Mouse (Mus musculus) G1E (cell line): ENCODE measurements around the gene Cd40lg. TPM values are rescaled to one million over a fixed set of nuclear protein-coding genes. Genes with fewer than 3 reads are reported as not detected.

Experiments
- ATAC-seq: 2 replicates; pipeline ENCODE4 v1.8.0; 2016; ENCODE audit warnings: mild to moderate bottlenecking; ENCODE audit not compliant: insufficient number of reproducible peaks, poor library complexity, low FRiP score, severe bottlenecking; ENCODE audit errors: extremely low read depth
- DNase-seq: peaks from one replicate; pipeline ENCODE4 v3.0.0; 2012; ENCODE audit warnings: low spot score
- H3K27me3 ChIP-seq: 2 replicates; pipeline ENCODE4 v1.6.1; 2012; ENCODE audit warnings: mild to moderate bottlenecking, low read length, inconsistent platforms; ENCODE audit not compliant: insufficient read depth
- H3K36me3 ChIP-seq: replicated peaks from 2 replicates; pipeline ENCODE3; 2012; ENCODE audit warnings: mild to moderate bottlenecking, inconsistent platforms
- H3K4me1 ChIP-seq: 2 replicates; pipeline ENCODE4 v1.6.1; 2012; ENCODE audit warnings: low read depth, low read length, inconsistent platforms, mixed read lengths; ENCODE audit not compliant: insufficient read depth
- H3K4me3 ChIP-seq: 2 replicates; pipeline ENCODE4 v1.5.1; 2012; ENCODE audit warnings: low read depth, mild to moderate bottlenecking, inconsistent platforms, low read length, moderate library complexity, mixed read lengths
- H3K9me3 ChIP-seq: replicated peaks from 2 replicates; pipeline ENCODE4 v1.6.1; 2012; ENCODE audit warnings: inconsistent platforms
- CTCF ChIP-seq: IDR thresholded peaks from 2 replicates; pipeline ENCODE4 v1.5.1; 2012; ENCODE audit warnings: low read depth, low read length, inconsistent platforms, mixed read lengths
- GATA1 ChIP-seq: IDR thresholded peaks from 2 replicates; pipeline ENCODE4 v1.6.1; 2012; ENCODE audit warnings: borderline replicate concordance, low read length, inconsistent platforms, mixed read lengths
- GATA2 ChIP-seq: IDR thresholded peaks from 2 replicates; pipeline ENCODE4 v1.6.1; 2012; ENCODE audit warnings: low read depth, low read length, inconsistent platforms, borderline replicate concordance
- POLR2AphosphoS5 ChIP-seq: IDR thresholded peaks from 2 replicates; pipeline ENCODE4 v1.6.1; 2012; ENCODE audit warnings: low read depth, low read length, inconsistent platforms; ENCODE audit not compliant: insufficient replicate concordance
- TAL1 ChIP-seq: conservative IDR thresholded peaks from 2 replicates; pipeline ENCODE4 v1.6.1; 2012; ENCODE audit warnings: low read depth, low read length, inconsistent platforms, mixed read lengths
- polyA plus RNA-seq: library from polyadenylated mRNA; stranded (reverse); fragments of >175 nt; gene quantifications from 2 replicates; pipeline ENCODE4 v1.2.3, GENCODE M21; 2012
- total RNA-seq, 2 experiments: library from RNA; stranded (forward) in 1 of 2; stranded (reverse) in 1 of 2; fragments of 200-1000 nt in 1 of 2; fragments of >200 nt in 1 of 2; fragmentation: Nextera tagmentation in 1 of 2; gene quantifications; 2 replicates each; pipeline ENCODE4 v1.2.3; 2014 to 2017

Cd40lg gene
- total and polyA plus RNA-seq, 3 experiments = not detected

DNA sequence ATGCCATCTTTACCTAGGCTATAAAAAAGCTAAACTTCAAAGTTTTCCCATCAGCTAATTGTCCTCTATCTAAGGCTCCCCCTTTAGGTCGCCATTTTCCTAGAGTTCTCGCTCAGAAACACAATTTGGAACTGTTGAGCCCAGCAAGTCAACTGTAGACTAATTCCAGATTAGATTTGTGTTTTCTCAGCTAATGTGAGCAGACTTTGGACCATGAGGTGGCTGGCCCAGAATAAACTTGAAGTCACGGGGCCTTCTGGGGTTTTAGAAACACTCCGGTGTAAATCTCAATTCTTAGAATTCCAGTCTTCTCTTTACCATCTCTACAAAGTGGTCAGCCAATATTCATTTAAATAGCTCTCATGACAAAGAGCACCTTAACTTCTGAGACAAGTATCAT lies 3.6 kb downstream of the Cd40lg start:
- Histone ChIP-seq H3K4me3 (no peak overlapping the region), H3K36me3 (no peaks in the 10 kb centered on the region), H3K4me1 (no peaks in the 10 kb centered on the region), H3K27me3 (no peaks in the 10 kb centered on the region), H3K9me3 (no peaks in the 10 kb centered on the region)
- DNase-seq = no peak
- ATAC-seq = no peak
- TF ChIP-seq GATA2 (no peak), CTCF (no peak), GATA1 (no peak), POLR2AphosphoS5 (no peak), TAL1 (no peak)

DNA sequence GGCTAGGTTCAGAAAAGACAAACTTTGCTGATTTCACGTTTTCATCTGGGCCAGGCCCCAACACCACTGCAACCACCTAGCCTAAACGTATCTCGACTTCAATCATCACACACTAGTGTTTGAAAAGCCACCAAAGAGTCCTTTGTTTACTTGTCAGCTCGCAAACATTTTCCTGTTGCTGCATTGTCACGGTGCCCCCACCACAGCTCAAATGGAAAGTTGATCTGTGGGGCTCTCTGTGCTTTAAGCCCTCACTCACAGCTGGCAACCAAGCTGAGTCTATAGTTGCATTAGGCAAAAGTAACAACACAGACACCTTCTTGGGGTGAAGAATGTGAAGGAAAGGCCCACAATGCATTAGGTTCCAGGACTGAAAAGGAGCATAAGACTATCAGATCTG lies 4.3 kb downstream of the Cd40lg start:
- Histone ChIP-seq H3K36me3 (no peaks in the 10 kb centered on the region), H3K4me1 (no peaks in the 10 kb centered on the region), H3K27me3 (no peaks in the 10 kb centered on the region), H3K4me3 (no peak overlapping the region), H3K9me3 (no peaks in the 10 kb centered on the region)
- DNase-seq (no peak), ATAC-seq (no peak)
- TF ChIP-seq POLR2AphosphoS5 (no peak), CTCF (no peak), GATA2 (no peak)

DNA sequence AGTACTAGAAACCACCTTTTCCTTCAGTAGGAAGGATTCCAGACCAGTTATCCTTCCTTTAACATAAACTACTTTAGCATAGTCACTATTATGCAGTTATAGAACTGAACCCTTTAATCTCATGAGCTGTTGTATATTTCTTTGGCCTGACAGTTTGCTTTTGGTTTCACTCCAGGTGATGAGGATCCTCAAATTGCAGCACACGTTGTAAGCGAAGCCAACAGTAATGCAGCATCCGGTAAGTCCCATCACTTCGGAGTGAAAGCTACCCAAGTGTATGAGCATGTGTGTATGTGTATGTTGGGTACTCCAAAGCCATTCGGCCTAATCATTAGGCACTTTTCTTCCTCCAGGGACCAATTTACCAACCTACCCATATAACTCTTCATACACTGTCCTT lies 7.6 kb downstream of the Cd40lg start:
- no peak for DNase-seq
- H3K4me1 ChIP-seq = no peaks in the 10 kb centered on the region
- no peaks in the 10 kb centered on the region for H3K36me3 ChIP-seq
- no peaks in the 10 kb centered on the region for H3K9me3 ChIP-seq
- H3K27me3 ChIP-seq = no peaks in the 10 kb centered on the region
- TF ChIP-seq GATA2 (no peak), POLR2AphosphoS5 (no peak), GATA1 (no peak), TAL1 (no peak), CTCF (no peak)
- no peak overlapping the region for H3K4me3 ChIP-seq
- ATAC-seq = no peak

GRCm38 (mm10) chrX:57221881-57222280 lies 9.9 kb downstream of the Cd40lg start:
- no peak for DNase-seq

GRCm38 (mm10) chrX:57223301-57223700 lies 11.4 kb downstream of the Cd40lg start:
- no peaks in the 10 kb centered on the region for H3K9me3 ChIP-seq
- TF ChIP-seq POLR2AphosphoS5 = no peak
- no peak for TF ChIP-seq GATA2
- no peak for TF ChIP-seq GATA1
- TF ChIP-seq CTCF = no peak
- no peak for TF ChIP-seq TAL1
- no peaks in the 10 kb centered on the region for H3K36me3 ChIP-seq
- no peaks in the 10 kb centered on the region for H3K27me3 ChIP-seq
- H3K4me1 ChIP-seq = no peaks in the 10 kb centered on the region
- H3K4me3 ChIP-seq = no peak overlapping the region
- DNase-seq (no peak), ATAC-seq (no peak)

More at GRCm38 (mm10) chrX:57221881-57222280, 9.9 kb downstream of the Cd40lg start:
- no peak for ATAC-seq
- Histone ChIP-seq H3K4me3 (no peak overlapping the region), H3K9me3 (no peaks in the 10 kb centered on the region), H3K4me1 (no peaks in the 10 kb centered on the region), H3K27me3 (no peaks in the 10 kb centered on the region), H3K36me3 (no peaks in the 10 kb centered on the region)
- TF ChIP-seq CTCF = no peak

DNA sequence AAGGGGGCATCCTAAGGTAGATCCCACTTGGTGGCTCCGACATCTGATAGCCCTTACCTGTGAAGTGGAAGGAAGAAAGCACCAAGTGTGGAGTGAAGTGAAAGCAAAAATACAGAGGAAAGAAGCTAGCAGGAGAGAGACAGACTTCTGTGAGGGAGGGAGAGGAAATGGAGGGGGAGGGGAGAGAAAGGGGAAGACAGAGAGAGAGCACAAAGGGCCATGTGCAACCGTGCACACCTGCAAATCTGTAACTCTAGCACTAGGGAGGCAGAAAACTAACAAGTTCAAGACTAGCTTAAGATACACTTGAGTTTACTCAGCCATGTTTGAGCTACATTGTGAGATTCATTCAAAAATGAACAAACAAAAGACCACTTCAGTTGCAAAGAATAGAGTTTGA lies 16.2 kb downstream of the Cd40lg start:
- DNase-seq (no peak), ATAC-seq (no peak)
- H3K4me1 ChIP-seq = no peaks in the 10 kb centered on the region
- TF ChIP-seq POLR2AphosphoS5 (no peak), CTCF (no peak), GATA2 (no peak), GATA1 (no peak), TAL1 (no peak)
- no peaks in the 10 kb centered on the region for H3K9me3 ChIP-seq
- no peaks in the 10 kb centered on the region for H3K27me3 ChIP-seq
- no peak overlapping the region for H3K4me3 ChIP-seq
- no peaks in the 10 kb centered on the region for H3K36me3 ChIP-seq

- H3K36me3 ChIP-seq = no peaks in the 10 kb centered on the region
- DNase-seq (no peak), ATAC-seq (no peak)
- TF ChIP-seq POLR2AphosphoS5 (no peak), TAL1 (no peak), GATA2 (no peak), CTCF (no peak), GATA1 (no peak)
- H3K4me1 ChIP-seq = no peaks in the 10 kb centered on the region
- no peaks in the 10 kb centered on the region for H3K9me3 ChIP-seq
- no peak overlapping the region for H3K4me3 ChIP-seq
- no peaks in the 10 kb centered on the region for H3K27me3 ChIP-seq
These were observed 21.7 kb downstream of the Cd40lg start for GRCm38 (mm10) chrX:57233596-57233995.
